Mouse (Mus musculus) embryonic fibroblast, embryonic 13.5 days (primary cell): Measurements from ENCODE around the gene Rybp. TPM values are rescaled to one million over a fixed set of nuclear protein-coding genes. Genes with fewer than 3 reads are reported as not detected.

ENCODE experiments used
- H3K27ac ChIP-seq: 2 replicates; pipeline ENCODE4 v1.5.1; 2012; ENCODE audit warnings: low read length, control low read depth, inconsistent platforms; ENCODE audit not compliant: insufficient read depth
- H3K4me1 ChIP-seq: 2 replicates; pipeline ENCODE4 v1.6.1; 2011; ENCODE audit warnings: low read length; ENCODE audit not compliant: control insufficient read depth, insufficient read depth
- H3K4me3 ChIP-seq: 2 replicates; pipeline ENCODE4 v1.5.1; 2011; ENCODE audit warnings: mild to moderate bottlenecking, control low read depth, low read length; ENCODE audit not compliant: insufficient read depth
- CTCF ChIP-seq: IDR thresholded peaks from 2 replicates; pipeline ENCODE4 v1.5.1; 2011; ENCODE audit warnings: mild to moderate bottlenecking, control low read depth, low read length, moderate library complexity, borderline replicate concordance; ENCODE audit not compliant: insufficient read depth
- POLR2A ChIP-seq: IDR thresholded peaks from 2 replicates; pipeline ENCODE4 v1.6.1; 2011; ENCODE audit warnings: low read depth, mild to moderate bottlenecking, control low read depth, low read length, moderate library complexity
- polyA plus RNA-seq: library from polyadenylated mRNA; stranded (reverse); fragments of >200 nt; gene quantifications from 2 replicates; pipeline ENCODE4 v1.2.4, GENCODE M21; 2011; ENCODE audit warnings: low read depth; ENCODE audit not compliant: missing spikeins, insufficient read length

The Rybp gene
- polyA plus RNA-seq, 1 experiment = 51.8 TPM

- no peak overlapping the region for H3K27ac ChIP-seq
- TF ChIP-seq POLR2A (no peak), CTCF (no peak)
- peaks cover 4% of the 10 kb centered on the region; the same call in 1 of the 2 replicates for H3K4me1 ChIP-seq
- H3K4me3 ChIP-seq = no peak overlapping the region
These were observed 36.6 kb upstream of the Rybp start for GRCm38 (mm10) chr6:100323756-100324430.

- Histone ChIP-seq H3K4me3 (no peak overlapping the region), H3K27ac (no peak overlapping the region), H3K4me1 (peaks cover 4% of the 10 kb centered on the region; the same call in 1 of the 2 replicates)
- no peak for TF ChIP-seq CTCF
- no peak for TF ChIP-seq POLR2A
These were observed 35.3 kb upstream of the Rybp start for GRCm38 (mm10) chr6:100322561-100322960.

GRCm38 (mm10) chr6:100322145-100322544, 34.9 kb upstream of the Rybp start:
- Histone ChIP-seq H3K4me3 (no peak overlapping the region), H3K27ac (no peak overlapping the region), H3K4me1 (peaks cover 4% of the 10 kb centered on the region; the same call in 1 of the 2 replicates)
- TF ChIP-seq POLR2A (no peak), CTCF (no peak)

DNA sequence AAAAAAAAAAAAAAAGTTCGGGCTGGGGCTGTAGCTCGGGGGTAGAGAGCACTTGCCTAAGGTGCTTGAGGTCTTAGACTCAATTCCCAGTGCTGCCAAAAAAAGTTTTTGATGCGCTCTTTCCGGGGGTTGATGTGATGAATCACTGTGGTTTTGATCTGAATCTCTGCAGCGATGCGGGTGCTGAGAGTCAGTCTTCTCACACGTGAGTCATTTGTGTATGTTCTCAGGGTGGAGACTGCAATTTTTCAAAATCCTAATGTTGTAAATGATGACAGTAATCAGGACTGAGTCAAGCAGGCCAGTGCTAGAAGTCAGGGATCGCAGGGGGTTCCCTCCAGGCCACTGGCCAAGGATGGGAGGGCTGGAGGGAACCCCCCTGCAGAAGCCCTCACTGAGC, 26.9 kb upstream of the Rybp start:
- H3K4me3 ChIP-seq = no peak overlapping the region
- no peak for TF ChIP-seq POLR2A
- TF ChIP-seq CTCF = no peak
- 0 out of 2 replicates have a peak, but pooled peaks cover 3% of the 10 kb centered on the region for H3K4me1 ChIP-seq
- no peak overlapping the region for H3K27ac ChIP-seq

DNA sequence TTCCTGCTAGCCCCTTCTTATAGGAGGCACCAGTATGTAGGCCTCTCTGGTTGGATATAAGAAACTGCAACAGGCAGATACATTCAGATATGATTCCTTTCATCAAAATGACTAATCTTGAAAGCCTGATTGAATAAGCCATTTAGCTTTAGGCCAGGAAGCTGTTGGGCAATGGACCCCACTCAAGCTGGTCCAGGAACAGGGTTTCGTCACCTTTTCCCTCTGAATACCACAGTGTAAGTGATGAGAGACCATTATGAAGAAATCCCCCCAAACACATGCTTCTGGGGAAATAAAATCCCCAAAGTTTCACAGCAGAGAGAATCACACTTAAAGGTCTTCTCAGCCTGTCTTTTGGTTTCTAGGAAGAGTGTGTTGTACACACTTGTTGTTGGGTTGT, 23.9 kb upstream of the Rybp start:
- Histone ChIP-seq H3K4me1 (0 out of 2 replicates have a peak, but pooled peaks cover 3% of the 10 kb centered on the region), H3K27ac (no peak overlapping the region), H3K4me3 (no peak overlapping the region)
- TF ChIP-seq POLR2A (no peak), CTCF (no peak)

GRCm38 (mm10) chr6:100304831-100305230, 17.5 kb upstream of the Rybp start:
- H3K4me3 ChIP-seq = no peak overlapping the region
- TF ChIP-seq CTCF (no peak), POLR2A (no peak)
- H3K4me1 ChIP-seq = no peaks in the 10 kb centered on the region
- H3K27ac ChIP-seq = no peak overlapping the region

DNA sequence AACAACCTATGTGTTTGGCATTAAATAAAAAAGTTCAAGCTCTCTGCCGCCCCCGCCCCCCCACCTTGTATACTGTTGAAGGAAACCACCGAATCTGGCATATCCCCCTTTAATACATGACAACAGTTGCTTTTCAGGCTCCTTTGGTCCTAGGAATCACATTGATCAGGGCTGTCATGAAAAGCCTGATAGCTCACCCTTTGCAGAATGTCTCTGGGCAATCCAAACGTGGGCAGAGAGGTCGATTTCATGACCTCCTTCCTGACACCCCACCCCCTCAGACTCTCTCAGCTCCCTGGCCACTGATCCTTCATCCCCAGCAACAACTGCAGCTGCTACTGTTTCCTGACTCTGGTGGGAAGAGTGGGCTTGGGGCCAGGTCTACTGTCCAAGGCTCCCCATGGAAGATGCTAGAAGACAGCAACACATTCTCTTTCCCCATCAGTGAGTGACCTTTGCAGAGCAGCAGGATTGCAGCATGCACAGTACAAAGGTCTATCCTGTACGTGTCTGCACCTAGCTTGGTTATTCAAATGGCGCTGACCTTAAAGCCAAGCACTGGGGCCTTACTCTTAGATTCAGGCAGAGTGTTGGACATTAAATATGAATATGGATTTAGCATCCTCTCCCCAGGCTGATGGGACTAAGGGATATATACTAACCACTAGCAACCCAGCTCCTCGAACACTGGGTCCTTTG, 14.3 kb upstream of the Rybp start:
- Histone ChIP-seq H3K4me1 (no peaks in the 10 kb centered on the region), H3K27ac (no peak overlapping the region), H3K4me3 (no peak overlapping the region)
- TF ChIP-seq POLR2A (no peak), CTCF (no peak)

DNA sequence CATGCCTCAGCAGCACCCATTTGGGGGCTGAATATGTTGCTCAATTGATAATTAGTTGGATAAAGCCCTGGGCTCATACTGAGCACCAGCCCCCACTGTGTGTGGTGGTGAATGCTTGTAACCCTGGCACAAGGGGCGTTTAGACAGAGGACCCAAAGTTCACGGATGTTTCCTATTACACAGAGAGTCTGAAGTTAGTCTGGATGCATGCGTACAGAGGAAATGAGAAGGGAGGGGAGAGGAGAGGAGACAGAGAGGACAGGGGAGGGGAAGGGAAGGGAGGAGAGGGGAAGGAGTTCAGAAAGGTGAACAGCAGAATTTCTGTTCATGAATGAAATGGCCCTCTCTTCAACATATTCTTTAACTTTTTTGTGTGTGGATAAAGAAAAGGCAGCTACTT, 13.5 kb upstream of the Rybp start:
- H3K4me1 ChIP-seq = no peaks in the 10 kb centered on the region
- TF ChIP-seq CTCF = no peak
- no peak for TF ChIP-seq POLR2A
- no peak overlapping the region for H3K4me3 ChIP-seq

DNA sequence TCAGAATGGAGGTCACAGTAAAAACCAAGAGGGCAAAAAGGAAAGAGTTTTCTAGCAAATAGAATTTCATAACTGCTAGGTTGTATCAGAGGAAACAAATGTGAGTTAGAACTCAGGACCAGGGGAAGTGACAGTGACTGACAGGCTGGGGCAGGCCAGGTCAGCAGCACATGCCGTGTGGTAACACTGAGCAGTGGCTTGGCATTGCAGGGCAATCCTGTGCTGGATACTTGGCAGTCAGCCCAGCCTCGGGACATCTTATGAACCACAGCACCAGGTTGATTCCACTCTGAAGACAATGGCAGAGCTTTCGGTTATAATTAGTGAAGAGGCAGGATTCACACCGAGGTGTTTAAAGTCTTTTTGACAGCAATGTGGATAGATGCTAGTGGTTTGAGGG, 11.7 kb upstream of the Rybp start:
- Histone ChIP-seq H3K27ac (no peak overlapping the region), H3K4me1 (no peaks in the 10 kb centered on the region), H3K4me3 (no peak overlapping the region)
- TF ChIP-seq CTCF (no peak), POLR2A (no peak)

More for the DNA sequence above, 13.5 kb upstream of the Rybp start:
- no peak overlapping the region for H3K27ac ChIP-seq

GRCm38 (mm10) chr6:100297536-100297935, 10.3 kb upstream of the Rybp start:
- Histone ChIP-seq H3K4me1 (no peaks in the 10 kb centered on the region), H3K4me3 (no peak overlapping the region), H3K27ac (no peak overlapping the region)
- TF ChIP-seq POLR2A (no peak), CTCF (no peak)

DNA sequence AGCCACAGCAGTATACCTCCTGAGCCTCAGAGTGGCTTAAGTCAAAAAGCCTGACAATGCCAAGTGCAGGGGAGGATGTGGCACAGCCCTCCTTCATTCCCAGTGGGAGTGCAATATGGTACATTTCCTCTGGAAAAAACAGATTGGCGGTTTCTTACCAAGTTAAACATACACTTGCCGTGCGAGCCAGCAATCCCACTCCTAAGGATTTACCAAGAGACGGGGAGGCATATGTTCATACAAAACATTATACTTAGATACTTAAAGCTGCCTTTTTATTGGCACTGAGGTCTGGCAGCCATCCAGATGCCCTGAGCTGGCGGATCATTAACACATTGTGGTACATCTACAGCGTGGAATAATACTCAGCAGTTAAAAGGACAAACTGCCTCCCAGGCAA, 5.1 kb upstream of the Rybp start:
- Histone ChIP-seq H3K4me1 (no peaks in the 10 kb centered on the region), H3K27ac (no peak overlapping the region), H3K4me3 (no peak overlapping the region)
- no peak for TF ChIP-seq POLR2A
- no peak for TF ChIP-seq CTCF
